ENCODE assay signal across 25 mouse cellular contexts in genomic region chr1:190044036-190044435, GRCm38 (mm10).
A peak's percentile ranks its signal among the peaks of the same experiment; 100 is the strongest.
DNase-seq lines count a peak whose midpoint lies in the region; ATAC-seq and TF ChIP-seq lines count a peak whose summit lies in the region.
"Had no signal": no experiment of that assay in that cellular context is flagged by ENCODE, and none has a peak within 500 bp of the region (broad histone marks: within the 10 kb centered on the region; RNA-seq: fewer than 3 reads in every experiment).

No protein-coding gene starts in this region.

- no peaks in the 10 kb centered on the region for H3K79me2 ChIP-seq in liver, adult 2 months (ENCODE audit: control insufficient read depth, insufficient read depth, low read length)

- no peak for ATAC-seq in kidney, embryonic 15.5 days (replicated peaks; ENCODE audit: low FRiP score)
- no peak for ATAC-seq in kidney, embryonic 14.5 days (ENCODE audit: low FRiP score, low TSS enrichment)
- no peak for ATAC-seq in liver, embryonic 11.5 days (replicated peaks; ENCODE audit: low FRiP score)
- ATAC-seq in midbrain, postnatal 0 days (ENCODE audit: low FRiP score): no peak
- ATAC-seq: forebrain, embryonic 13.5 days; forebrain, embryonic 16.5 days; Patski had no signal

- no peaks in the 10 kb centered on the region for H3K9me3 ChIP-seq in kidney, embryonic 15.5 days (replicated peaks)
- no peaks in the 10 kb centered on the region for H3K9me3 ChIP-seq in kidney, embryonic 14.5 days (ENCODE audit: control insufficient read depth, low read length)
- no peaks in the 10 kb centered on the region for H3K9me3 ChIP-seq in liver, embryonic 11.5 days (ENCODE audit: control insufficient read depth, low read length)
- H3K9me3 ChIP-seq in midbrain, postnatal 0 days (ENCODE audit: low read length): no peaks in the 10 kb centered on the region
- no peaks in the 10 kb centered on the region for H3K9me3 ChIP-seq in midbrain, embryonic 10.5 days (replicated peaks)
- H3K9me3 ChIP-seq: forebrain, embryonic 10.5 days; forebrain, embryonic 13.5 days; hindbrain, embryonic 10.5 days; hindbrain, embryonic 13.5 days had no signal

- H3K4me1 ChIP-seq in kidney, embryonic 15.5 days: no peaks in the 10 kb centered on the region
- H3K4me1 ChIP-seq in kidney, embryonic 14.5 days (ENCODE audit: control insufficient read depth, insufficient read depth, low read length): no peaks in the 10 kb centered on the region
- H3K4me1 ChIP-seq in liver, adult 2 months (ENCODE audit: control insufficient read depth, insufficient read depth, low read length): peaks cover 32% of the 10 kb centered on the region
- H3K4me1 ChIP-seq in liver, embryonic 11.5 days (replicated peaks; ENCODE audit: control insufficient read depth, insufficient read depth, low read length): peaks cover 4% of the 10 kb centered on the region
- H3K4me1 ChIP-seq in midbrain, postnatal 0 days (ENCODE audit: insufficient read depth, low read length): no peaks in the 10 kb centered on the region
- H3K4me1 ChIP-seq in midbrain, embryonic 10.5 days: peaks cover 30% of the 10 kb centered on the region
- H3K4me1 ChIP-seq: forebrain, embryonic 13.5 days had no signal

- no peak overlapping the region for H3K4me3 ChIP-seq in kidney, embryonic 15.5 days (replicated peaks)
- H3K4me3 ChIP-seq in kidney, embryonic 14.5 days (ENCODE audit: low read length): no peak overlapping the region
- H3K4me3 ChIP-seq in liver, adult 2 months (ENCODE audit: insufficient read depth, low read depth, low read length): no peak overlapping the region
- no peak overlapping the region for H3K4me3 ChIP-seq in liver, embryonic 11.5 days (ENCODE audit: low read depth, low read length)
- no peak overlapping the region for H3K4me3 ChIP-seq in midbrain, postnatal 0 days (ENCODE audit: low read depth, low read length)
- H3K4me3 ChIP-seq in midbrain, embryonic 10.5 days: no peak overlapping the region
- H3K4me3 ChIP-seq: forebrain, embryonic 10.5 days; forebrain, embryonic 13.5 days; heart, adult 2 months; hindbrain, embryonic 10.5 days; hindbrain, embryonic 13.5 days had no signal

- TF ChIP-seq POLR2A in liver, adult 2 months (IDR thresholded peaks at IDR 0.05; ENCODE audit: extremely low read depth, insufficient read depth, low read length): no peak

- no peaks in the 10 kb centered on the region for H3K36me3 ChIP-seq in kidney, embryonic 15.5 days
- no peaks in the 10 kb centered on the region for H3K36me3 ChIP-seq in kidney, embryonic 14.5 days (ENCODE audit: control insufficient read depth, insufficient read depth, low read length)
- no peaks in the 10 kb centered on the region for H3K36me3 ChIP-seq in liver, adult 2 months (ENCODE audit: control insufficient read depth, insufficient read depth, low read length)
- H3K36me3 ChIP-seq in liver, embryonic 11.5 days (ENCODE audit: control insufficient read depth, insufficient read depth, low read length): no peaks in the 10 kb centered on the region
- H3K36me3 ChIP-seq in midbrain, postnatal 0 days (ENCODE audit: insufficient read depth, low read length): no peaks in the 10 kb centered on the region
- H3K36me3 ChIP-seq in midbrain, embryonic 10.5 days: no peaks in the 10 kb centered on the region
- H3K36me3 ChIP-seq: forebrain, embryonic 10.5 days; G1E; hindbrain, embryonic 10.5 days; hindbrain, embryonic 13.5 days had no signal

- H3K4me2 ChIP-seq in kidney, embryonic 15.5 days: no peak overlapping the region
- no peak overlapping the region for H3K4me2 ChIP-seq in kidney, embryonic 14.5 days (replicated peaks; ENCODE audit: low read depth, low read length)
- H3K4me2 ChIP-seq in liver, embryonic 11.5 days: no peak overlapping the region
- no peak overlapping the region for H3K4me2 ChIP-seq in midbrain, postnatal 0 days (ENCODE audit: low read depth, low read length, poor library complexity, severe bottlenecking)
- H3K4me2 ChIP-seq: forebrain, embryonic 13.5 days; heart, embryonic 11.5 days; hindbrain, embryonic 13.5 days had no signal

- H3K9ac ChIP-seq in kidney, embryonic 15.5 days: no peak overlapping the region
- H3K9ac ChIP-seq in kidney, embryonic 14.5 days (ENCODE audit: low read depth, low read length): no peak overlapping the region
- peak overlapping the region; percentile 39 for H3K9ac ChIP-seq in liver, adult 2 months (ENCODE audit: low read depth, low read length)
- H3K9ac ChIP-seq in liver, embryonic 11.5 days (ENCODE audit: low read depth, low read length): no peak overlapping the region
- H3K9ac ChIP-seq in midbrain, postnatal 0 days (replicated peaks; ENCODE audit: low read length, poor library complexity, severe bottlenecking): no peak overlapping the region
- H3K9ac ChIP-seq: forebrain, embryonic 13.5 days; hindbrain, embryonic 13.5 days had no signal

- 61% methylated on average over 3 of the region's 3 CpGs for WGBS in kidney, embryonic 15.5 days
- 47% methylated on average over 3 of the region's 3 CpGs for WGBS in kidney, embryonic 14.5 days
- WGBS in liver, adult 2 months: 19% methylated on average over 3 of the region's 3 CpGs
- 21% methylated on average over 3 of the region's 3 CpGs for WGBS in liver, embryonic 11.5 days
- 59% methylated on average over 3 of the region's 3 CpGs for WGBS in midbrain, postnatal 0 days
- 43% methylated on average over 3 of the region's 3 CpGs for whole genome bisulfite sequencing in midbrain, embryonic 10.5 days

- no peak for TF ChIP-seq CTCF in liver, adult 2 months (IDR thresholded peaks at IDR 0.05; ENCODE audit: low read depth, low read length)
- TF ChIP-seq CTCF in midbrain, postnatal 0 days (IDR thresholded peaks at IDR 0.05): no peak

- H3K27me3 ChIP-seq in kidney, embryonic 15.5 days: no peaks in the 10 kb centered on the region
- H3K27me3 ChIP-seq in kidney, embryonic 14.5 days (ENCODE audit: control insufficient read depth, insufficient read depth, low read length): no peaks in the 10 kb centered on the region
- H3K27me3 ChIP-seq in liver, adult 2 months (ENCODE audit: control insufficient read depth, insufficient read depth, low read length): no peaks in the 10 kb centered on the region
- no peaks in the 10 kb centered on the region for H3K27me3 ChIP-seq in liver, embryonic 11.5 days (replicated peaks; ENCODE audit: control insufficient read depth, insufficient read depth, low read length)
- H3K27me3 ChIP-seq in midbrain, postnatal 0 days (ENCODE audit: insufficient read depth, low read length): no peaks in the 10 kb centered on the region; the same call in 1 of the 2 replicates
- H3K27me3 ChIP-seq in midbrain, embryonic 10.5 days (ENCODE audit: low read depth, poor library complexity, severe bottlenecking): 0 out of 2 replicates have a peak, but pooled peaks cover 5% of the 10 kb centered on the region
- H3K27me3 ChIP-seq: forebrain, embryonic 13.5 days; Patski had no signal

- H3K27ac ChIP-seq in kidney, embryonic 15.5 days: no peak overlapping the region
- H3K27ac ChIP-seq in kidney, embryonic 14.5 days (ENCODE audit: low read depth, low read length): no peak overlapping the region
- H3K27ac ChIP-seq in liver, adult 2 months (replicated peaks; ENCODE audit: insufficient read depth, low read depth, low read length): peak overlapping the region; percentile 95
- no peak overlapping the region for H3K27ac ChIP-seq in liver, embryonic 11.5 days (ENCODE audit: low read depth, low read length)
- no peak overlapping the region for H3K27ac ChIP-seq in midbrain, postnatal 0 days (ENCODE audit: low read depth, low read length)
- H3K27ac ChIP-seq in midbrain, embryonic 10.5 days (replicated peaks): no peak overlapping the region
- H3K27ac ChIP-seq: forebrain, embryonic 10.5 days; forebrain, embryonic 13.5 days; heart, adult 2 months; hindbrain, embryonic 13.5 days had no signal

- DNase-seq in kidney, adult 11 months: peak; percentile 14
- peak; percentile 29 to 30 for DNase-seq in kidney, adult 8-10 months
- DNase-seq in liver, adult 2 months (ENCODE audit: extremely low read depth, low read depth, low spot score): peak; percentile 91
- DNase-seq in liver, embryonic 11.5 days (ENCODE audit: low spot score): no peak
- DNase-seq in midbrain, postnatal 0 days (ENCODE audit: low spot score): peak; percentile 5
- DNase-seq in midbrain, embryonic 10.5 days (ENCODE audit: low spot score): no peak
- DNase-seq: adrenal gland, postnatal 10 days; adrenal gland, postnatal 36 days; B cell, adult 2 months; cerebellum, adult 18-20 months; cerebellum, adult 9-10 months; cerebellum, postnatal 14 days; gastrocnemius, postnatal 10 days; gastrocnemius, postnatal 36 days; heart, adult 2 months had no signal

Comparison
In these comparisons a context has a peak if more than half of its experiments do, and no peak if none do; other contexts are left out.
1. DNase-seq: peak in kidney, adult 11 months (single experiment), kidney, adult 8-10 months (2 of 2), liver, adult 2 months (single experiment) and midbrain, postnatal 0 days (single experiment); none in liver, embryonic 11.5 days (single experiment) and midbrain, embryonic 10.5 days (single experiment).